31 mouse cellular contexts compared by ENCODE assay signal in the genomic region with DNA sequence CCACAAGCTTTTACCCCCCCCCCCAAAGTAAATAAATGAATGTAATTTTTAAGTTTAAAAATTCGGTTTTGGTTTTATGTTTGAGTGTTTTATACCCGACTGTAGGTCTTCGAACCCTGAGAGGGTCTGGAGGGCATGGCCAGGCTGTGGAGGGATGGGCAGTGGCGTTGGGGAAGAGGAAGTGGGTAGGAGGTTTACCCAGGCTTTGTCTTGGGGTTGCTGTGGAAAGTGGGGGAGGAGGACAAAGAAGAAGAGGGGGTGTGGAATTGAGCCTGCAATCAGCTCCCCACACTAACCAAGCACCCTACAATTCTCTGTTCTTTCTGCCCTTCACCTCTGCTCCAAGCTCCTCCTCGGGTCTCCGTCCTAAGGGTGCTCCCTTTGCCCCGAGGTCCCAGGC. TPM values are rescaled to one million over a fixed set of nuclear protein-coding genes. Genes with fewer than 3 reads are reported as not detected.
DNase-seq lines count a peak whose midpoint lies in the region; ATAC-seq lines count a peak whose summit lies in the region.
"Had no signal": no experiment of that assay in that cellular context is flagged by ENCODE, and none has a peak within 500 bp of the region (broad histone marks: within the 10 kb centered on the region; RNA-seq: fewer than 3 reads in every experiment).

No protein-coding gene starts in this region.

- H3K9ac ChIP-seq in midbrain, embryonic 11.5 days (ENCODE audit: low read length), result no peak overlapping the region
- H3K9ac ChIP-seq in midbrain, embryonic 16.5 days (ENCODE audit: low read depth, low read length), result no peak overlapping the region
- H3K9ac ChIP-seq: embryonic facial prominence, embryonic 13.5 days; embryonic facial prominence, embryonic 15.5 days; forebrain, embryonic 12.5 days had no signal

- no peaks in the 10 kb centered on the region for H3K36me3 ChIP-seq in midbrain, embryonic 11.5 days (ENCODE audit: control insufficient read depth, insufficient read depth, low read length)
- no peaks in the 10 kb centered on the region for H3K36me3 ChIP-seq in midbrain, embryonic 16.5 days (ENCODE audit: control insufficient read depth, insufficient read depth, low read length)
- H3K36me3 ChIP-seq: embryonic facial prominence, embryonic 13.5 days; embryonic facial prominence, embryonic 15.5 days; forebrain, embryonic 10.5 days; forebrain, embryonic 12.5 days; G1E had no signal

- H3K27ac ChIP-seq in midbrain, embryonic 11.5 days (ENCODE audit: low read depth, low read length), result no peak overlapping the region
- H3K27ac ChIP-seq in midbrain, embryonic 16.5 days (ENCODE audit: low read length), result no peak overlapping the region
- H3K27ac ChIP-seq: embryonic facial prominence, embryonic 13.5 days; embryonic facial prominence, embryonic 15.5 days; forebrain, embryonic 10.5 days; forebrain, embryonic 12.5 days had no signal

- peak; percentile 45 for DNase-seq in midbrain, embryonic 11.5 days (ENCODE audit: low spot score, missing footprints)
- peak; percentile 19 for DNase-seq in 416B (ENCODE audit: low read depth)
- no peak for DNase-seq in left cerebral cortex, adult 9 months (ENCODE audit: low spot score in 2 of 2)
- DNase-seq in spleen, adult 12 weeks (ENCODE audit: low spot score), result no peak
- DNase-seq: adrenal gland, adult 8-10 months; adrenal gland, postnatal 14 days; adrenal gland, postnatal 36 days; B cell, adult 2 months; cerebellum, adult 11-12 months; cerebellum, adult 2 months; cerebellum, adult 9-10 months; cerebellum, postnatal 10 days; cerebellum, postnatal 25 days; embryo, embryonic 11 days had no signal

- no peaks in the 10 kb centered on the region for H3K4me1 ChIP-seq in midbrain, embryonic 11.5 days (ENCODE audit: control insufficient read depth, insufficient read depth, low read length)
- H3K4me1 ChIP-seq in midbrain, embryonic 16.5 days (ENCODE audit: control insufficient read depth, insufficient read depth, low read length), result no peaks in the 10 kb centered on the region
- H3K4me1 ChIP-seq: embryonic facial prominence, embryonic 13.5 days; embryonic facial prominence, embryonic 15.5 days; forebrain, embryonic 12.5 days had no signal

- H3K4me2 ChIP-seq in midbrain, embryonic 11.5 days, result no peak overlapping the region
- H3K4me2 ChIP-seq in midbrain, embryonic 16.5 days (ENCODE audit: low read length), result no peak overlapping the region
- H3K4me2 ChIP-seq: embryonic facial prominence, embryonic 13.5 days; embryonic facial prominence, embryonic 15.5 days; forebrain, embryonic 12.5 days had no signal

- H3K27me3 ChIP-seq in midbrain, embryonic 11.5 days (ENCODE audit: control insufficient read depth, insufficient read depth, low read length), result peaks cover 4% of the 10 kb centered on the region; the same call in 1 of the 2 replicates
- H3K27me3 ChIP-seq in midbrain, embryonic 16.5 days (ENCODE audit: control insufficient read depth, insufficient read depth, low read depth, low read length), result no peaks in the 10 kb centered on the region

- 86% methylated on average over 7 of the region's 7 CpGs for WGBS in midbrain, embryonic 11.5 days
- 88% methylated on average over 7 of the region's 7 CpGs for WGBS in midbrain, embryonic 16.5 days

- no peaks in the 10 kb centered on the region for H3K9me3 ChIP-seq in midbrain, embryonic 11.5 days (ENCODE audit: control insufficient read depth, low read length)
- no peaks in the 10 kb centered on the region for H3K9me3 ChIP-seq in midbrain, embryonic 16.5 days (replicated peaks; ENCODE audit: control insufficient read depth, low read length, poor library complexity, severe bottlenecking)
- H3K9me3 ChIP-seq: embryonic facial prominence, embryonic 13.5 days; embryonic facial prominence, embryonic 15.5 days; forebrain, embryonic 10.5 days; forebrain, embryonic 12.5 days; G1E had no signal

- H3K4me3 ChIP-seq in midbrain, embryonic 11.5 days (ENCODE audit: low read depth, low read length), result no peak overlapping the region
- H3K4me3 ChIP-seq in midbrain, embryonic 16.5 days (ENCODE audit: low read depth, low read length), result no peak overlapping the region
- H3K4me3 ChIP-seq: embryonic facial prominence, embryonic 13.5 days; embryonic facial prominence, embryonic 15.5 days; erythroblast, embryonic 14.5 days; forebrain, embryonic 10.5 days; forebrain, embryonic 12.5 days had no signal

- no peak for ATAC-seq in midbrain, embryonic 11.5 days (ENCODE audit: low FRiP score)
- ATAC-seq in midbrain, embryonic 16.5 days, result no peak
- ATAC-seq in common myeloid progenitor, adult 5-6 weeks (replicated peaks; ENCODE audit: low read depth, poor library complexity, severe bottlenecking), result peak; percentile 50; the same call in 1 of the 2 replicates
- peak; percentile 57 for ATAC-seq in megakaryocyte progenitor cell, adult 5-6 weeks (replicated peaks; ENCODE audit: poor library complexity)
- ATAC-seq: activated CD4-positive, CD25-positive, alpha-beta regulatory T cell, adult 4 months; CD4-positive, CD25-positive, alpha-beta regulatory T cell, adult 4 months; forebrain, embryonic 14.5 days; forebrain, embryonic 16.5 days; Patski had no signal

RNA-seq across cellular contexts. Expression of a gene that starts 11.3 kb away (rescaled TPM):
- polyA plus RNA-seq in midbrain, embryonic 11.5 days (2014; fragmentation: Nextera tagmentation; extraction: Ambion mirVana), result not detected in 2 replicates
- polyA plus RNA-seq in midbrain, embryonic 16.5 days (2015; fragmentation: Nextera tagmentation; extraction: Ambion mirVana), result not detected in 2 replicates
- not detected in 2 replicates for total RNA-seq in common myeloid progenitor, adult 5-6 weeks (2017)
- not detected in 2 replicates for total RNA-seq in megakaryocyte progenitor cell, adult 5-6 weeks (2015)
- not detected in 2 replicates for total RNA-seq in megakaryocyte progenitor cell, adult 5-6 weeks (2017)
- total RNA-seq: adrenal gland, adult 18-20 months; adrenal gland, adult 8-10 months; adrenal gland, postnatal 14 days; adrenal gland, postnatal 36 days; CH12.LX; G1E had no signal
- polyA plus RNA-seq: activated CD4-positive, CD25-positive, alpha-beta regulatory T cell, adult 4 months; CD4-positive, CD25-positive, alpha-beta regulatory T cell, adult 4 months; cerebellum, adult 2 months; embryonic facial prominence, embryonic 13.5 days; embryonic facial prominence, embryonic 15.5 days; erythroblast, embryonic 14.5 days; forebrain, embryonic 10.5 days; forebrain, embryonic 12.5 days; forebrain, embryonic 14.5 days; forebrain, embryonic 16.5 days; G1E; Patski had no signal

RNA-seq across cellular contexts. Expression of a gene that starts 15.4 kb away (rescaled TPM):
- polyA plus RNA-seq in midbrain, embryonic 11.5 days (2014; fragmentation: Nextera tagmentation; extraction: Ambion mirVana), result not detected in 2 replicates
- polyA plus RNA-seq in midbrain, embryonic 16.5 days (2015; fragmentation: Nextera tagmentation; extraction: Ambion mirVana), result 0.14 TPM in 1 of 2 replicates, not detected in the other
- total RNA-seq in common myeloid progenitor, adult 5-6 weeks (2017), result not detected in 2 replicates
- not detected in 2 replicates for total RNA-seq in megakaryocyte progenitor cell, adult 5-6 weeks (2015)
- total RNA-seq in megakaryocyte progenitor cell, adult 5-6 weeks (2017), result 0.04 TPM in 1 of 2 replicates, not detected in the other
- total RNA-seq: adrenal gland, adult 18-20 months; adrenal gland, adult 8-10 months; adrenal gland, postnatal 14 days; adrenal gland, postnatal 36 days; CH12.LX; G1E had no signal
- polyA plus RNA-seq: activated CD4-positive, CD25-positive, alpha-beta regulatory T cell, adult 4 months; CD4-positive, CD25-positive, alpha-beta regulatory T cell, adult 4 months; cerebellum, adult 2 months; embryonic facial prominence, embryonic 11.5 days; erythroblast, embryonic 14.5 days; forebrain, embryonic 10.5 days; forebrain, embryonic 14.5 days; forebrain, embryonic 16.5 days; G1E; Patski had no signal

RNA-seq across cellular contexts. Expression of a gene that starts 26.0 kb away (rescaled TPM):
- 104 and 117 TPM in 2 replicates for polyA plus RNA-seq in midbrain, embryonic 11.5 days (2014; fragmentation: Nextera tagmentation; extraction: Ambion mirVana)
- polyA plus RNA-seq in midbrain, embryonic 16.5 days (2015; fragmentation: Nextera tagmentation; extraction: Ambion mirVana), result 225 and 237 TPM in 2 replicates
- total RNA-seq in common myeloid progenitor, adult 5-6 weeks (2017), result 97.3 and 107 TPM in 2 replicates
- 54.0 and 60.6 TPM in 2 replicates for total RNA-seq in megakaryocyte progenitor cell, adult 5-6 weeks (2015)
- 71.7 and 74.6 TPM in 2 replicates for total RNA-seq in megakaryocyte progenitor cell, adult 5-6 weeks (2017)

RNA-seq across cellular contexts. Expression of a gene that starts 26.1 kb away (rescaled TPM):
- polyA plus RNA-seq in midbrain, embryonic 11.5 days (2014; fragmentation: Nextera tagmentation; extraction: Ambion mirVana), result 1.1 and 1.4 TPM in 2 replicates
- polyA plus RNA-seq in midbrain, embryonic 16.5 days (2015; fragmentation: Nextera tagmentation; extraction: Ambion mirVana), result 1.1 and 1.5 TPM in 2 replicates
- 0.55 and 0.73 TPM in 2 replicates for total RNA-seq in common myeloid progenitor, adult 5-6 weeks (2017)
- 0.34 and 1.8 TPM in 2 replicates for total RNA-seq in megakaryocyte progenitor cell, adult 5-6 weeks (2015)
- 0.30 and 0.37 TPM in 2 replicates for total RNA-seq in megakaryocyte progenitor cell, adult 5-6 weeks (2017)
- polyA plus RNA-seq: erythroblast, embryonic 14.5 days had no signal

RNA-seq across cellular contexts. Expression of a gene that starts 34.2 kb away (rescaled TPM):
- polyA plus RNA-seq in midbrain, embryonic 11.5 days (2014; fragmentation: Nextera tagmentation; extraction: Ambion mirVana), result 2.2 and 3.4 TPM in 2 replicates
- polyA plus RNA-seq in midbrain, embryonic 16.5 days (2015; fragmentation: Nextera tagmentation; extraction: Ambion mirVana), result 4.0 and 4.2 TPM in 2 replicates
- 2.7 and 5.5 TPM in 2 replicates for total RNA-seq in common myeloid progenitor, adult 5-6 weeks (2017)
- 4.1 TPM in 2 replicates for total RNA-seq in megakaryocyte progenitor cell, adult 5-6 weeks (2015)
- 4.2 and 4.4 TPM in 2 replicates for total RNA-seq in megakaryocyte progenitor cell, adult 5-6 weeks (2017)

Comparison
In these comparisons a context has a peak if more than half of its experiments do, and no peak if none do; other contexts are left out.
1. ATAC-seq: peak in common myeloid progenitor, adult 5-6 weeks (single experiment) and megakaryocyte progenitor cell, adult 5-6 weeks (single experiment); none in midbrain, embryonic 11.5 days (single experiment) and midbrain, embryonic 16.5 days (single experiment).
2. DNase-seq: peak in midbrain, embryonic 11.5 days (single experiment) and 416B (single experiment); none in left cerebral cortex, adult 9 months (0 of 2) and spleen, adult 12 weeks (single experiment).